Mouse (Mus musculus) neural tube, embryonic 12.5 days (tissue): ENCODE data around the gene Gzmg. TPM values are rescaled to one million over a fixed set of nuclear protein-coding genes. Genes with fewer than 3 reads are reported as not detected.
"Not testable (repeated sequence)": the region's sequence is repeated elsewhere in the genome, so short reads cannot be mapped to it uniquely, and the experiment has no call there.

Experiments used
- ATAC-seq: fragments of 200-750 bp; cut with Nextera tagmentation; 2 replicates; pipeline ENCODE4 v1.8.0; 2017; ENCODE audit warnings: low read depth, mild to moderate bottlenecking, moderate TSS enrichment, moderate library complexity; ENCODE audit not compliant: low FRiP score
- H3K27ac ChIP-seq: fragments of 300-500 bp; sonication (generic); 2 replicates; pipeline ENCODE4 v1.5.1; 2016
- H3K27me3 ChIP-seq: fragments of 300-500 bp; sonication (generic); replicated peaks from 2 replicates; pipeline ENCODE4 v1.6.1; 2016; ENCODE audit warnings: mild to moderate bottlenecking
- H3K36me3 ChIP-seq: fragments of 300-500 bp; sonication (generic); 2 replicates; pipeline ENCODE4 v1.6.1; 2016; ENCODE audit warnings: mild to moderate bottlenecking
- H3K4me1 ChIP-seq: fragments of 300-500 bp; sonication (generic); 2 replicates; pipeline ENCODE4 v1.6.1; 2016
- H3K4me2 ChIP-seq: fragments of 300-500 bp; sonication (generic); replicated peaks from 2 replicates; pipeline ENCODE4 v1.6.1; 2016; ENCODE audit warnings: mild to moderate bottlenecking
- H3K4me3 ChIP-seq: fragments of 300-500 bp; sonication (generic); 2 replicates; pipeline ENCODE4 v1.5.1; 2016
- H3K9ac ChIP-seq: fragments of 300-500 bp; sonication (generic); 2 replicates; pipeline ENCODE4 v1.6.1; 2016; ENCODE audit warnings: mild to moderate bottlenecking
- H3K9me3 ChIP-seq: fragments of 300-500 bp; sonication (generic); 2 replicates; pipeline ENCODE4 v1.6.1; 2016; ENCODE audit warnings: mild to moderate bottlenecking
- WGBS: fragments of 180-500 bp; shearing (Covaris S2); methylation state at CpG from one replicate; pipeline ENCODE4 v1.1.7; 2016; 5-methylcytosine and 5-hydroxymethylcytosine counted together
- polyA plus RNA-seq: library from polyadenylated mRNA; unstranded; fragments of >200 nt; fragmentation: Nextera tagmentation; extraction: Ambion mirVana; gene quantifications from 2 replicates; pipeline ENCODE4 v1.2.1, GENCODE M21; 2016

The Gzmg gene
- not detected in 2 replicates for polyA plus RNA-seq

DNA sequence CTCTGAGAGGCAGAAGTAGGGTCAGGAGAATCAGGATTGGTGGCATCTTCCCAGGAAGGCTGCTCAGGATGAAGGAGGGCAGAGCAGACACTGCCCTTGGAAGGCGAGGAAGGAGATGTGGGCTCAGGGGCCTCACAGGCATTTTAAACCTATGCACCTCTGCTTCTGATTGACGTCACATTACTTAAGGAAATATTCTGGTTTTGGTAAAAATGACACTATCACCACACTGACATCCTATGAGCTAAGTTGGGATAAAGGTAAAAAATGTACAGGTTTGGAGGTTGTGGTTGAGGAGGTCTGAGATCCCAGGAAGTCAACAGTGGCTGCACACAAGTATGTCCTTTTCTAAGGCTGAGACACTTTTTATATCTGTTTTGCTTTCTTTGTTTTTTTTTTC lies at the start of gene Gzmg:
Gene Gzmg (minus strand): TSS at position 101 of the 400 bp plus-strand sequence.
- 87% methylated on average over 2 of the region's 2 CpGs for WGBS
- H3K36me3 ChIP-seq, H3K27ac ChIP-seq, H3K4me3 ChIP-seq, H3K9me3 ChIP-seq, H3K4me1 ChIP-seq, H3K27me3 ChIP-seq, H3K9ac ChIP-seq, ATAC-seq, H3K4me2 ChIP-seq: not testable (repeated sequence)

DNA sequence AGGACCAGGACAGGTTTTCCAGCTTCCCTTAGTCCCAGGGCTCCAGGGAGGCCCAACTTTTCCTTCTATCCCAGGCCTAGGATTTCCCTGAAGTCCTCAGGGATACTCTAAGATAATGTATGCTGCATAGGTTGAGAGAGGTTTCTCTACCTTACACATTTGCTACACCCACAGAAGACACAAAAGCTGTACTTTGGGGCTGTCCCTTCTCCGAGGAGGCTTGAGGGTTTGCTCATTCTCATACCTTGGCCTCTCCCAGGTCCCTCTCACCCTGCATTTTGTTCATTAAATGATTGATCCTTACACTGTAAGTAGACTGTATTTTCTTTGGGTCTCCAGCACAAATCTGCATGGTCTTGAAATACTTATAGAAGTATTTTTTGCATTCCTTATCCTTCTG lies 46.2 kb upstream of the Gzmg start:
- Histone ChIP-seq H3K36me3 (no peaks in the 10 kb centered on the region), H3K9me3 (no peaks in the 10 kb centered on the region), H3K4me1 (no peaks in the 10 kb centered on the region), H3K9ac (no peak overlapping the region), H3K4me2 (no peak overlapping the region), H3K4me3 (no peak overlapping the region), H3K27me3 (no peaks in the 10 kb centered on the region), H3K27ac (no peak overlapping the region)
- ATAC-seq = no peak
- 88% methylated on average over 1 of the region's 1 CpGs for WGBS

DNA sequence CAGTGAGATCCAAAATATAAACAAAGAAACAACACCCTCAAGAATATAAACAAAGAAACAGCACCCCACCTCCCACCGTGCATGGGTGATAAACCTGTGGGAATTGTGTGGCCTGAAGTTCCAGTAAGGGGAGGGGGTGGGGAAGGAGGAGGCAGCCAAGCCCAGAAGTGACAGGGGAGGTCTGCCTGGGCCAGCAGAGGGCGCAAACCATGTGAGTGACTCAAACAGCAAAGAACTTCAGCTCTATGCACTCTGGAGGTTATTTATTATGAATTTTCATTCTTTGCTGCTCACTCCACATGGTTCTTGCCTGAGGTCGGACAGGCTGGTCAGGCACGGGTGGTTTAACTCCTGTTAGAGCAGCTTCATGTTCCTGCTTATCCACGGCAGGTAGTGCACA lies 45.6 kb upstream of the Gzmg start:
- H3K4me2 ChIP-seq, ATAC-seq, H3K27ac ChIP-seq, H3K4me1 ChIP-seq, H3K9me3 ChIP-seq, H3K27me3 ChIP-seq, H3K9ac ChIP-seq, H3K36me3 ChIP-seq, H3K4me3 ChIP-seq: not testable (repeated sequence)
- WGBS = 38% methylated on average over 5 of the region's 5 CpGs

DNA sequence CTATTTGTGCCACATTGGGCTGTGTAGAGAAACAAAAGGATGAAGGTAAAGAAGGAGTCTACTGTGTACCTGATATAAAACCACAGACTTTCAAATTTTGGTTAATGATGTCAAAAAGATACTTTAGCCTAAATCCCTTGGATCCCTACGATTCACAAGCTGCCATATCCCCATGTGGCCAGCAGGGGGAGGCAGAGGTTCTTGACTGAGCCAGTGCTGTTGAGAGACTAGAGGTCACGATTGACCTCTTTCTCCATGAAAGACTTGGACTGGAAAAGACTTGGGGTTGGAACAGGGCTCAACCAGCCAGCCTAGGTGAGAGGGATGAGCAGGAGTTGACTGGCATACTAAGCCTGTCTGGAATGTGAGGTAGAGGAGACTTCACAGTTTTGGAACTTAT lies 44.6 kb upstream of the Gzmg start:
- H3K4me3 ChIP-seq = no peak overlapping the region
- H3K36me3 ChIP-seq = no peaks in the 10 kb centered on the region
- H3K4me1 ChIP-seq = no peaks in the 10 kb centered on the region
- no peak overlapping the region for H3K4me2 ChIP-seq
- no peak overlapping the region for H3K27ac ChIP-seq
- H3K27me3 ChIP-seq = no peaks in the 10 kb centered on the region
- 22% methylated on average over 2 of the region's 2 CpGs for WGBS
- no peaks in the 10 kb centered on the region for H3K9me3 ChIP-seq
- no peak overlapping the region for H3K9ac ChIP-seq
- ATAC-seq = no peak

DNA sequence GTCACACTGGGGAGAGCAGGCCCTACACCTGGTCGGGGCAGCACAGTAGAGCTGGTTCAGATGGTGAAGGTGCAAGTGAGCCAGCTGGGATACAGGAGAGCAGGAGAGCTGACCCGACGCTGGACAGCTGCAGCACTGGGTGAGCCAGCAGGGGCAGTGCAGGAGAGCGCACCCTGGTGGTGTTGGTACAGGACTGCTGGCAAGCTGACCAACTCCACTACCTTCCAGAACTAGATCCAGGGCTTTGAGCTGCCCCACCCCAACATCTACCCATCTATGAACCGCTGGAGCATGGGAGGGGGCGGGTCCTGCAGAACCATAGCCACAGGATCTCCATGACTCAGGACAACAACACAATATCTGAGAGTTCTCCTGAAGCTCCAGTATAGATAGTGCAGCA lies 27.6 kb upstream of the Gzmg start:
- Histone ChIP-seq H3K4me1 (no peaks in the 10 kb centered on the region), H3K27ac (no peak overlapping the region), H3K36me3 (no peaks in the 10 kb centered on the region), H3K4me2 (no peak overlapping the region), H3K27me3 (no peaks in the 10 kb centered on the region), H3K4me3 (no peak overlapping the region), H3K9me3 (no peaks in the 10 kb centered on the region), H3K9ac (no peak overlapping the region)
- 58% methylated on average over 6 of the region's 6 CpGs for WGBS
- ATAC-seq = no peak

DNA sequence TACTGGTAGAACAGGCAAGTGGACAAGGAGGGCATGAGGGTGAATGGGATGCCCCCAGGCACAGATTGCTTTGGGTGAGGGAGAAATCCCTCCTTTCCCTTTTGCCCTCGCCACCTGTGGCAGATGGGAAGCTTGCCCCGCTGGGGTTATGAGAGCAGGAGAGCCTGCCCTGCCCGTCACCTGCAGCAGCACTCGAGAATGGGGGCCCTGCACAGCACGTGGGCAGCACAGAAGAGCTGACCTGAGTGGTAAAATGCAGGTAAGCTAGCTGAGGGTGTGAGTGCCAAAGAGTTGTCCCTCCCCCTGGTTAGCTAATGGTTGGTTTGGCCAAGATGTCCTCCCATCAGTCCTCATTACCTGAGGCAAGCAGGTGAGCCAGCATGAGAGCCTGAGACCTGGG lies 27.1 kb upstream of the Gzmg start:
- Histone ChIP-seq H3K36me3 (no peaks in the 10 kb centered on the region), H3K27me3 (no peaks in the 10 kb centered on the region), H3K9me3 (no peaks in the 10 kb centered on the region), H3K4me1 (no peaks in the 10 kb centered on the region), H3K4me3 (no peak overlapping the region), H3K27ac (no peak overlapping the region), H3K9ac (no peak overlapping the region), H3K4me2 (no peak overlapping the region)
- no peak for ATAC-seq
- 84% methylated on average over 5 of the region's 5 CpGs for WGBS

DNA sequence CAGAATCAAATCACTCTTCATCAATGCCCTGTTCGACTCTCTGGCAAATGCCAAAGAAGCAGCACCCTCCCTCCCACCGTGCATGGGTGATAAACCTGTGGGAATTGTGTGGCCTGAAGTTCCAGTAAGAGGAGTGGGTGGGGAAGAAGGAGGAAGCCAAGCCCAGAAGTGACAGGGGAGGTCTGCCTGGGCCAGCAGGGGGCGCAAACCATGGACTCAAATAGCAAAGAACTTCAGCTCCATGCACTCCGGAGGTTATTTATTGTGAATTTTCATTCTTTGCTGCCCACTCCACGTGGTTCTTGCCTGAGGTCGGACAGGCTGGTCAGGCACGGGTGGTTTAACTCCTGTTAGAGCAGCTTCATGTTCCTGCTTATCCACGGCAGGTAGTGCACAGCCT lies 18.3 kb upstream of the Gzmg start:
- not testable (repeated sequence) for H3K4me2 ChIP-seq, H3K27me3 ChIP-seq, H3K4me3 ChIP-seq, H3K9ac ChIP-seq, H3K9me3 ChIP-seq, H3K36me3 ChIP-seq, H3K4me1 ChIP-seq, H3K27ac ChIP-seq, ATAC-seq
- 25% methylated on average over 8 of the region's 8 CpGs for WGBS

DNA sequence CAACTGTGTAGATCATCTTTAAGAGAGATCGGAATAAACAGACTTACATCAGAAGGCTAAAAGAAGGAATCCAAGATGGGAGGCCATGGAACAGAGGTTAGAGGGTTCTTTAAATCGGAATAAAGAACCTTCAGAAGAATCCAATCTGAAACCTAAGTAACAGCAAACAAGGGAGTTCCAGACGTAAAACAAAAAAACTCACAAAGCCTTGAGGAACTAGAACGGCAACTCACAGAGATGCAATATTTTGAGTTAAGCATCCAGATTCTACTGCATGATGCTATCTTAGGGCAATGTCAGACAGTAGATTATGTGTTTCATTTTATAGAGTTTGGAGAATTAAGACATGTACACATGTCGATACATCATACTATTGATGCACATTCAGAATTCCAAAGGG lies 15.1 kb upstream of the Gzmg start, which contains the start of gene Gzmn:
Gene Gzmn (minus strand): TSS at position 101 of the 400 bp plus-strand sequence.
- 92% methylated on average over 5 of the region's 5 CpGs for WGBS
- no peaks in the 10 kb centered on the region for H3K27me3 ChIP-seq
- no peak for ATAC-seq
- H3K4me2 ChIP-seq = no peak within 1 kb of the TSS
- no peak within 1 kb of the TSS for H3K9ac ChIP-seq
- H3K4me3 ChIP-seq = no peak within 1 kb of the TSS
- H3K36me3 ChIP-seq = no peaks in the 10 kb centered on the region
- H3K27ac ChIP-seq = no peak within 1 kb of the TSS
- no peaks in the 10 kb centered on the region for H3K4me1 ChIP-seq
- no peaks in the 10 kb centered on the region for H3K9me3 ChIP-seq

DNA sequence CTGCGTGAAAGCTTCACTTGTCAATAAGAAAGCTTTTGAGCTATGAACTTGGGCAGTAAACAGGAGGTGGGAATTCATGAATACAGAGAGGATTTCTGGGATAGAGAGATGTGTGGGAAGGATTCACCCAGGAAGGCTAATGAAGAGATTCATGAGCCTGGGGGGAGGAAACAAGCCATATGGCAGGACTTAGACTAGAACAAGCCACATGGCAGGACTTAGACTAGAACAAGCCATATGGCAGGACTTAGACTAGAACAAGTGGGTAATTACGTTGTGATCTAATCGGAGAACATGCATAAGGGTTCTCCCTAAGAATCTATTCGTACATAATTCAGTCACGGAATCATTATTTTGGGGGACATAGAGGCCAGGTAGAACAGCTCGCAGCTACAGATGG lies 14.0 kb upstream of the Gzmg start:
- no peak overlapping the region for H3K9ac ChIP-seq
- H3K4me2 ChIP-seq = no peak overlapping the region
- no peaks in the 10 kb centered on the region for H3K27me3 ChIP-seq
- H3K27ac ChIP-seq = no peak overlapping the region
- H3K36me3 ChIP-seq = no peaks in the 10 kb centered on the region
- no peak overlapping the region for H3K4me3 ChIP-seq
- H3K4me1 ChIP-seq = no peaks in the 10 kb centered on the region
- H3K9me3 ChIP-seq = no peaks in the 10 kb centered on the region
- ATAC-seq = no peak
- 92% methylated on average over 6 of the region's 6 CpGs for WGBS

DNA sequence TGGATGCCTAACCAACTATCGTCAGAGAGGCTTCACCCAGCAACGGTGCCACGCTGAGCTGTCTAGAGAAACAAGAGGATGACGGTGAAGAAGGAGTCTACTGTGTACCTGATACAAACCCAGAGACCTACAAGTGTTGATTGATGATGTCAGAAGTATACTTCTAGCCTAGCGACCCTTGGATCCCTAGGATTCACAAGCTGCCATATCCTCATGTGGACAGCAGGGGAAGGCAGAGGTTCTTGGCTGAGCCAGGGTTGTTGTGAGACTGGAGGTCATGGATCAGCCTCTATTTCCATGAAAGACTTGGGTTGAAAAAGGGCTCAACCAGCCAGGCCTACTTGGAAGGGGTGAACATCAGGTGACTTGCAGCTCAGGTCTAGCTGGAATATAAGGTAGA lies 13.4 kb upstream of the Gzmg start:
- Histone ChIP-seq H3K36me3 (no peaks in the 10 kb centered on the region), H3K4me2 (no peak overlapping the region), H3K9me3 (no peaks in the 10 kb centered on the region), H3K27me3 (no peaks in the 10 kb centered on the region), H3K27ac (no peak overlapping the region), H3K4me3 (no peak overlapping the region), H3K9ac (no peak overlapping the region), H3K4me1 (no peaks in the 10 kb centered on the region)
- no peak for ATAC-seq
- 95% methylated on average over 5 of the region's 5 CpGs for WGBS

DNA sequence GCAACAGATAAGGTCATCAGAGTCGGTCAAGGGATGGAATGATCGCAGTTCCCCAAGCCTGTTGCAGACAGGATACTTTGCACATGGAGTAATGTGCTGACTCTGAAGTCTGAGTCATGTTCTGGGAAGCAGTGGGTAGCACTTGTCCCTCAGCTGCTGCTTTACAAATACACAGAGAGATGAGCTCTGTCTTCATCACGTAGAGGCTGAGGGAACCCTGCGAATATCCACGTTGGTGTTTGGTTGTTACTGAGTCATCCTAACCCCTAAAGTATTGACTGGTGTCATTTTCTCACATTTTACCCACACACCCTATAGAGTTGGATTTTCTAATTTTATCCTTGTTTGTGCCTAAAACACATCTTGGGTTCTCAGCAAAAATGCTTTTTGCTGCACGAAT lies 8.6 kb upstream of the Gzmg start:
- Histone ChIP-seq H3K27ac (no peak overlapping the region), H3K9me3 (no peaks in the 10 kb centered on the region), H3K36me3 (no peaks in the 10 kb centered on the region), H3K4me2 (no peak overlapping the region), H3K27me3 (no peaks in the 10 kb centered on the region), H3K4me3 (no peak overlapping the region), H3K9ac (no peak overlapping the region), H3K4me1 (no peaks in the 10 kb centered on the region)
- WGBS = 88% methylated on average over 6 of the region's 6 CpGs
- ATAC-seq = no peak

DNA sequence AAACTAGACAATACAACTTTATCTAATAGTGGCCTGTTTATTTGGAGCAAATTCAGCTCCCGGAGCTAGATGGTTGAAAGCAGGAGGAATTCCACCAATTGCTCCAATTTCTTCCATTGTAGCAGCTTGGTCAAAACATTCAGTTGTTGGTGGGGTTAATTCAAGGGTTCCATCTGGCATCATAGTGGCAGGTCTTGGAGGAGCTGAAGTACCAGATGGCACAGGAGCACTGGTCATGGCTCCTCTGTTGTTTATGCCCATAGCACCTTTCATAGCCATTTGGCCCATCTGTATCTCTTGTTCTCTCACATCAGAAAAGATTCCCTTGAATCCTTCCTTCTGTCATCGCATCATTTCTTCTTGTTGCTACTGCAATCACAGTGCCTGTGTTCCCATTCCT lies 2.7 kb upstream of the Gzmg start:
- Histone ChIP-seq H3K9me3 (no peaks in the 10 kb centered on the region), H3K4me1 (no peaks in the 10 kb centered on the region), H3K4me3 (no peak overlapping the region), H3K36me3 (no peaks in the 10 kb centered on the region), H3K9ac (no peak overlapping the region), H3K4me2 (no peak overlapping the region), H3K27ac (no peak overlapping the region), H3K27me3 (no peaks in the 10 kb centered on the region)
- WGBS = 86% methylated on average over 2 of the region's 2 CpGs
- ATAC-seq = no peak

DNA sequence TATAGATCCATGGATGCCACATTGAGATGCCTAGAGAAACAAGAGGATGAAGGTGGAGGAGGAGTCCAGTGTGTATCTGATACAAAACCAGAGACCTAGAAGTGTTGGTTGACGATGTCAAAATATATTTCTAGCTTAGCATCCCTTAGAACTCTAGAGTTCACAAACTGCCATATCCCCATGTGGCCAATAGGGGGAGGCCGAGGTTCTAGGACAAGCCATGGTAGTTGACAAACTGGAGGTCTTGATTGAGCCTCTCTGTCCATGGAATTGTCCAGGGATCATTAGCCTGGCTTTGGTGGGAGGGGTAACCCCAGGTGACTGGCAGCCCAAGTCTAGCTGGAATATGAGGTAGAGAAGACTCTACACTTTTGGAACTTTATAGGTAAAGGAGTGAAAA lies 4.0 kb downstream of the Gzmg start:
- 66% methylated on average over 2 of the region's 2 CpGs for WGBS
- Histone ChIP-seq H3K4me1 (no peaks in the 10 kb centered on the region), H3K27me3 (no peaks in the 10 kb centered on the region), H3K9me3 (no peaks in the 10 kb centered on the region), H3K9ac (no peak overlapping the region), H3K4me3 (no peak overlapping the region), H3K4me2 (no peak overlapping the region), H3K27ac (no peak overlapping the region), H3K36me3 (no peaks in the 10 kb centered on the region)
- ATAC-seq = no peak

DNA sequence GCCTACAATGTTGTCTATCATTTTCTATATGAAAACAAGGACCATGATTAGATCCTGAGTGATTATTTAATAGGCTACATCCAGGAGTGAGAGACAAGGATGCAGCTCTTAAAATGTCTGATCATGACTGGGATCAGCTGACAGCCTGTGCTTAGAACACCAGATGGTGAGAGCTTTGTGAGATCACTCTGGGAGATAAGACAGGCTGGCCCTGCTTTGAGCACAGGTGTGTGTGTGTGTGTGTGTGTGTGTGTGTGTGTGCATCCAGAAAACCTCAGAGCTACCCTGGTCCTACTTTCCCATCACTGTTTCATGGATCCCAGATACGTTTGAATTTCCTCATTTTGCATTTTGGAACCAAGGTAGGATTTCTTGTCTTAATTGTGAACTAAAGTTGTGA lies 25.7 kb downstream of the Gzmg start:
- not testable (repeated sequence) for H3K36me3 ChIP-seq, H3K9me3 ChIP-seq, H3K27ac ChIP-seq, H3K27me3 ChIP-seq, H3K4me3 ChIP-seq, H3K4me1 ChIP-seq, H3K9ac ChIP-seq, ATAC-seq, H3K4me2 ChIP-seq
- 79% methylated on average over 1 of the region's 1 CpGs for WGBS
